Mouse (Mus musculus) frontal cortex, postnatal 25 days (tissue): ENCODE results near the gene Emc7.
"Not testable (repeated sequence)": the region's sequence is repeated elsewhere in the genome, so short reads cannot be mapped to it uniquely, and the experiment has no call there.

Experiments
- DNase-seq, 2 experiments: peaks; one replicate each; pipeline ENCODE4 v3.0.0; 2022; ENCODE audit warnings: low spot score in 2 of 2

Gene Emc7

DNA sequence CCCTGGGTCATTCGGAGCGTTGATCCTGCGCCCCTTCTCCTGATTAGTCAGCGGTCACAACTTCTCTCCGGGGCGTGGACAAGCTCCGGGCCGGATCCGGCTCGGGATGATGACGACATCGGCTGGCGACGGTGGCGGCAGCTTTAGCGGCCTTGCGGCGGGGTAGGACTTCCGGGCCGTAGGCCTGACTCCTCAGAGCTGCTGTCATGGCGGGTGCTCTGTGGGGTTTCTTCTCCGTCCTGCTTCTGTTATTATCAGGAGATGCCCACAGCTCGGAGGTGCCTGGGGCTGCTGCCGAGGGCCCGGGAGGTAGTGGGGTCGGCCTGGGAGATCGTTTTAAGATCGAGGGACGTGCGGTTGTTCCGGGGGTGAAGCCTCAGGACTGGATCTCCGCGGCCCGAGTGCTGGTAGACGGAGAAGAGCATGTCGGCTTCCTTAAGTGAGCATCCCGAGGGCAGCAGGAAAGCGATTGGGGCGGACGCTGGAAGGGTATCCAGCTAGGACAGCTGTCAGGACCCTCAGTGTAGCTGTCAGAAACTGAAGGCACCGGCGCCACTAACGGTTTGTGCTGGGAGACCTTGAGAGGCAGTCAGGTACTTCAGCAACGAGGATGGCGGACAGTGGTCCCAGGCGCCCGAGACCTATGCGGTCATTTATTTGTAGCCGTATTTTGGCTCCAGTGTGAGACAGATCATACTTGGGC lies at the start of gene Emc7:
Emc7 (plus strand) TSS at position 136 of the 703 bp plus-strand sequence.
- peak; percentile 96 for DNase-seq

DNA sequence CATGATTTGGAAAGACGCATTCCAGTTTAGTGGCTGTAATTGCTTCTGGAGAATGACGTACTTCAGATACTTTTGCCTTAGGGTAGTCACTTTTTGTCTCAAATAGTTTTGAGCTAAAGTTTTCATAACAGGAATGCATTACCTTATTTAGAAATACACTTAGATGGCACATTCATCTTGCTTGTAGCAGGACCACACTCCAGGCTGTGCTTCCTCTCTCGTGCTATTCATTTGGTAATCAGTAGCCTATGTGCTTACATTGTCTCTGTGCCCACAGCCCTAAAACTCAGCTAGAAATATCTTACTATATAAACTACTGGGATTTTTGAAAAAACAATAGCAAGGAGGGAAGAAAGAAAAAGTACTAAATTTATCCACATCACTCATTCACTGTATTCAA lies 47.8 kb upstream of the Emc7 start:
- DNase-seq = no peak

GRCm38 (mm10) chr2:112425308-112425707 lies 29.5 kb upstream of the Emc7 start:
- no peak for DNase-seq

GRCm38 (mm10) chr2:112428534-112428933 lies 26.3 kb upstream of the Emc7 start:
- DNase-seq = not testable (repeated sequence)

- no peak for DNase-seq
Measured at GRCm38 (mm10) chr2:112429665-112430064, 25.1 kb upstream of the Emc7 start.

DNA sequence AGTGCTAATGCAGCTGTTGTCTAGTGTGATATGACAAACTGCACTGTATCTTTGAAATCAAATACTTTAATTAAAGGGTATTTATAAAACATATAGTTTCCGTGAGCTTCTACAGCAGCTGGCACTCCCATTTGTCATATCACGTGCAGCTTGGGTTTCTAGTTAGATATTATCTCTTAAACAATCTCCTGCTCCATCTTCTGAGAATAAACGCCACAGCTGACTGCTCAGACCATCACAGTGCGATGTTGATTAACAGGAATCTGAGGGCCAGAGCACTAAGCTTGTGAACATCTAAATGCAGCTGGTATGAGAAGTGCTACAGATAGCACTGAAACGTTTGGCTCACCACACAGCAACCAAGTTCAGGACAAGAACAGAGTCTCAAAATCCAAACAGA lies 24.4 kb upstream of the Emc7 start:
- DNase-seq = no peak

- no peak for DNase-seq
Measured at GRCm38 (mm10) chr2:112432523-112432922, 22.3 kb upstream of the Emc7 start.

DNA sequence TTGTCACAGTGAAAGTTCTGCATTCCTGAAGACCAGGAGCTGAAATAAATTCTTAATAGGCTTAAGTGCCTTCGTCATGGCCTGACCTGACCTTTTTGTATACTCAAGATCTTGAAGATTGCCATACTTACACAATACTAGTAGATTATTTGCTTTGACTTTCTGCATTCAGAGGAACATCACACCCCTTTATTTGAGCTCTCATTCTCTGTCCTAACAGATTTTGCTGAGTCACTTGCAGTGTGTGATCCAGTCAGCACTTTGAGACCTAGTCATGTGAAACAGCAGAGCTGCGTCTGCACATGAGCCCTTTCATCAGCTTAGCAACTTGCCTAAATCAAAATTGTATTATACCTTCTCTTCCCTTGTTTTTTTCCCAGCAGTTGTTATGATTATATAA lies 21.4 kb upstream of the Emc7 start:
- DNase-seq = no peak

DNA sequence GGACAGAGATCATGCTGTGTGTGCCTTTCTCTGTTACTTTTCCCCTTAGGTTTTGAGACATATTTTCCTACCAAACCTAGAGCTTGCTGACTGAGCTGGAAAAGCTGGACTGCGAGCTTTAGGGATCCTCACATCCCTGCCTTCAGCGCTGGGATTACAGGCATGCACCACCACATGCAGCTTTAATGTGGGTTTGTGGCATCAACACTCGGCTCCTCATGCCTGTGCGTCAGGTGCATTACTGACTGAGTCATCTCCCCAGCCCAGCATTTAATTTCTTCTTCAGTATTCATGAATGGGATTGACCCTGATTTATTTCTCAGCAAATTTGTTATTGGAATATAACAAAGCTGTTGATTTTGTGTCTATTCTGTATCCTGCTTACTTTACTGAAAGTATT lies 18.5 kb upstream of the Emc7 start:
- DNase-seq = no peak

DNA sequence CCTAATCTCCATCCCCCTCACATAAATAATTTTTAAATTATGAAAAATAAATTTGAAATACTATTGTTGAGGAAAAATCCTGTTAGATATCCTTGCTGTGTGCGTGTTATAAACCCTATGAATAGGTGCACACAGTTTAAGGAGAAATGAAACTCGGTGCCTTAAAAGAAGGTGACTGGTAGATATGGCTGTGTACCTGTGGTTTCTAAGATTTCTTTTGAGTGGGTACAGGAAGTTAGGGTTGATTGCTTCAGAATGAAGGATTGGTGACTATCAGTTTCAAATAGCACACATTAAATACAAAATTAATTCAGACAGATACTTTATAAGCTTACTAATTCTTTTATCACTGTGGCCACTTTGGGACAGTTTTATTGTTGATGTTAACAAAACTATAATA lies 17.2 kb upstream of the Emc7 start:
- no peak for DNase-seq

- DNase-seq = no peak
Measured at GRCm38 (mm10) chr2:112443491-112443890, 11.3 kb upstream of the Emc7 start.

DNA sequence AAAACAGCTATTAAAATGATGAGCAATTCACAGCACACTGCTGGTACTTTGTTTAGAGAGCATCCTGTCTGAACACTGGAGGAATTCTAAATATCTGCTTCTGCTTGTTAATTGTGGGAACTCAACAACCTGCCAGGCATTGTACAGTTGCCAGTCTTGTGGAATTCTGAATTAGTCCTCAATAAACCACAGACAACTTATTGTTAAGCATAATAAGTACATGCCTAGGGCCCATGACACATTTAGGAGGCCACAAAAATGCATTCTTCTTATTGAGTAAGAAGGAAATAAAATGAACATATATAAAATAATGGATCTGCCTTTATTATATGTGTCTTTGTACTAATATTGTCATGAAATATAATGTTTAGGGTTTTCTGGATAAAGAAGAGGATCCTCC lies 9.3 kb upstream of the Emc7 start:
- no peak for DNase-seq

DNA sequence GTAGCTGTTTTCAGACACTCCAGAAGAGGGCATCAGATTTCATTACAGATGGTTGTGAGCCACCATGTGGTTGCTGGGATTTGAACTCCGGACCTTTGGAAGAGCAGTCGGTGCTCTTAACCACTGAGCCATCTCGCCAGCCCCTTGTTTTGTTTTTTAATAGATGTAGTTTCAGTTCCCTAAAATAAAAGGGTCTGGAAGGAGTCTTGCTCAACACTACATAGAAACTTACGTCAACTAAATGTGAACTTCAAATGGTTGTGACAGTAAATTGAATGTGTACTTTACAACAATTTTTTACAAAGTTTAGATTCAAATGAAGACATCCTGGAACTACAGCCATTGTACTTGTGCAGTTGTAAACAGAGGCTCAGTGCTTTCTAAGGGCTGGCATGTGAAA lies 6.8 kb upstream of the Emc7 start:
- not testable (repeated sequence) for DNase-seq

- no peak for DNase-seq
Measured at GRCm38 (mm10) chr2:112448510-112449059, 6.2 kb upstream of the Emc7 start.

- no peak for DNase-seq
Measured at GRCm38 (mm10) chr2:112449597-112450296, 5.0 kb upstream of the Emc7 start.

- DNase-seq = not testable (repeated sequence)
Measured at GRCm38 (mm10) chr2:112452513-112452912, 2.3 kb upstream of the Emc7 start.

DNA sequence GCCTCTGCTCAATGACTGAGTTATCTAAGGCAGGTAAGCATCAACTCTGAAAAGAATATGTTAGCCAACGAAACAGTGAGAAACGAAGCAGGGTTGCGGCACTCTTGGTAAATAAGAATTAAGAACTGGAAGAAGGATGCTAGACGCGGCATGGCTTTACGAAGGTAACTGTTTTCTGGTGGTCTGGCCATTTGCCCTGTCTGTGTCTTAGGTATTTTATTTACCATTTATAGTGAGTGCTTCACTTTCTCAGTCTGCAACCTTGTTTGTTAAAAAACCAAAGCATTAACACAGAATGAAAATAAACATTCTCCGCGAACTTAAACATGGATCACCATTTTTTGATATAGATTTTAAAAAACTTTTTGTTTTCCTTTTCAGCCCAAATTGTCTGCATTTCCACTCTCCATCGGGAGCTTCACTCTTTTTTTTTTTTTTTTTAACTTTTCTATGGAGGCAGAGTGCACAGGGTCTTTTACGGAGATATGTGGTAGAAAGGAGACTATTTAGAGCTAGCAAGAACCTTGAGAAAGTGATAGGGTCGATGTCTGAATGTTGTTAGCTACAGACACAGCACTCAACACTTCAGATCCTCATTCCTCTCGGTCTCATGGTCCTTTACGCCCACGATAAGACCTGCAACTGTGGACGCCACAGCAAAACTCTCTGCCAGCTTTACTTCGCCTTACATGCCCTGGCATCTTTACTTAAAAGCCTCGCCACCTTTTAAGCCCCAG lies 504 bp upstream of the Emc7 start:
- DNase-seq = no peak

- DNase-seq = no peak
Measured at GRCm38 (mm10) chr2:112460557-112460956, 5.8 kb downstream of the Emc7 start.

DNA sequence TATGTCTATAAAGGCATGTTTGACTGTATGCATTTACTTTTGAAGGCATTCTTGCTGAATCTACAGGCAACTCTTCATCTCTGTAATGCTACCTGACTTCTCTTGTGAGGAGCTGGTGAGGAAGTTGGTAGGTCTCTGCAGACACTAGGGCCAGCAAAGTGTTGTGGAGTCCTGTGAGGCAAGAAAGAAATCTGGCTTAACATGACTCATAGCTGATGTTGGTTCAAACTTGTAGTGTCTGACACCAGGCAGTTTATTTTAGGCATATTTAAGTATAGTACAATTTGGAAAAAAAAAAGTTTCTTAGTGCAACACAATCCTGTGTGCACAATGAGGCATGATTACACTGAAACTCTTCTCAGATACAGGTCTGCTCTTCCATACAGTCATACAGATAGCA lies 14.7 kb downstream of the Emc7 start:
- DNase-seq = no peak

GRCm38 (mm10) chr2:112470961-112471381 lies 16.2 kb downstream of the Emc7 start:
- DNase-seq = no peak

GRCm38 (mm10) chr2:112472076-112472475 lies 17.3 kb downstream of the Emc7 start:
- no peak for DNase-seq

DNA sequence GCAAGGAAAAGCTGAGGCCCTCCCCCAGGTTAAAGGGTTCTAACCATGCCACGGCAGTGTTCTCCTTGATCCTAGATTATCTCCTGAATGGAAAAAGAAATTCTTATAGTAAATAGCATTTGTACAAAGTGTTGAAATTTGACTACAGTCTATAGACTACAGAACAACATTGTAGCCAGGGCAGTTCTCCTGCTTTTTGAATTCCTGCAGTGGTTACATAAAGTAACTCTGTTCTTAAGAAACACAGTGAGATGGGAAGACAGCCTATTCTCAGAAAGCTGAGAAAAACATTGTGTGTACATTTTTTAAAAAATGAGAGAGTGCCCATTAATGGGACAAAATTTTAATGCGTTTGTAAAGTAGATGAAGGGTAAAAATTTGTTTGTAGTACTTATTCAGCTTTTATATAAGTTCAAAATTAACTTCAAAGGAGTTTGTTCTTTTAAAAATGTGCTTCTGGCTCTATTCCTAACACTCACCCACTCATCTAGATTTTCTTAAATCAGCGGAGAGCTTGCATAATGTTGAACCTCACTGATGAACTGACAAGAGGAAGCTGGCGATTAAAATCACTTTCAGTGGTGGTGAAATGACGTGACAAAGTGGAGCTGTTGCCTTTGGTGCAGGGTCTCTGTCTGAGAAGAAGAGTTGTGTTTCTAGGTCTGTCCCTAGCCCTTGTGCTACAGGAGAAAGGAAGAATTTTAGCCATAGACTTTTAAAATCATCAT lies 20.4 kb downstream of the Emc7 start:
- no peak for DNase-seq
